Mouse (Mus musculus) lung, adult 2 months (tissue): Measurements from ENCODE around the gene BC004004.

Source experiments
- CTCF ChIP-seq: fragments of 200-500 bp; IDR thresholded peaks from 2 replicates; pipeline ENCODE4 v1.5.1; 2011; ENCODE audit warnings: mild to moderate bottlenecking, low read length, control low read depth; ENCODE audit not compliant: insufficient read depth
- POLR2A ChIP-seq: fragments of 200-500 bp; IDR thresholded peaks from 2 replicates; pipeline ENCODE4 v1.6.1; 2011; ENCODE audit warnings: low read depth, mild to moderate bottlenecking, control low read depth, low read length, borderline replicate concordance; ENCODE audit errors: extremely low read depth

GRCm38 (mm10) chr17:29231109-29231508 lies 37.5 kb upstream of the BC004004 start:
- no peak for TF ChIP-seq CTCF
- TF ChIP-seq POLR2A: no peak
